Mouse (Mus musculus) kidney, adult 10 weeks (tissue): ENCODE measurements around the gene Slc17a6. TPM values are rescaled to one million over a fixed set of nuclear protein-coding genes. Genes with fewer than 3 reads are reported as not detected.

Experiments
- polyA plus RNA-seq: library from polyadenylated mRNA; stranded (reverse); fragments of 350-450 nt; fragmentation: Illumina TruSeq; extraction: RNeasy Lipid Tissue Mini Kit (QIAGEN cat#74804); gene quantifications from one replicate; pipeline ENCODE4 v1.2.3, GENCODE M21; 2014; ENCODE audit warnings: low read depth, low replicate concordance

Gene Slc17a6
- not detected for polyA plus RNA-seq

DNA sequence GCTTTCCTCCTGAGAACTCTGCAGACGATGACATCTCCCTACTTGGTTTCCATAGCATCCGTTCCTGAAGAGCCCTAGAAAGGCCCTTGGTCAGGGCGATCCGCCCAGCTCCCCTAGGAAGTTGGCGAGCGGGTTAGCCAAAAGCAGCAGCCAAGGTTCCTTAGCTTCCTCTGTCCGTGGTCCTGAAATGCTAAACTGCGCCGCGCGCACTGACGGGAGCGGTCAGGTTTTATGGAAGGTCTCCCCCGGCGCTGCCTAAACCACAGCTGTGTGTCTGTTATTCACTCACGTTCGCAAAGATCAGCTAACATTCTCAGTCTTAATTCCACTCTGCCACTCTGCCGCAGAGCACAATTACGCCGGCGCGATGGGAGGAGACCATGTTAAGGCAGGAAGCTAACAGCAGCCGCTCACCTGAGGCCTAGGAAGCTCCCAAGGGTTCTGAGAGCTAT is at the start of gene Slc17a6:
Slc17a6 (plus strand) TSS at position 313 of the 452 bp plus-strand sequence.

Other genes with a start within 250 kb of the Slc17a6 start
- 3.4 TPM for gene Ano5, start 111.0 kb upstream of the Slc17a6 start, polyA plus RNA-seq
- 605 TPM for gene Gas2, start 240.0 kb downstream of the Slc17a6 start, polyA plus RNA-seq
- gene Fancf, start 240.3 kb downstream of the Slc17a6 start, polyA plus RNA-seq = 4.8 TPM